Mouse (Mus musculus) kidney, adult 2 months (tissue): ENCODE data around the gene Zfp12.

Experiments used
- CTCF ChIP-seq: fragments of 200-500 bp; conservative IDR thresholded peaks from 2 replicates; pipeline ENCODE4 v1.5.1; 2011; ENCODE audit warnings: low read depth, mild to moderate bottlenecking, control low read depth, low read length, moderate library complexity, mixed read lengths; ENCODE audit not compliant: insufficient read depth, insufficient read length
- POLR2A ChIP-seq: fragments of 200-500 bp; IDR thresholded peaks from one replicate; pipeline ENCODE4 v1.6.1; 2011; ENCODE audit warnings: low read depth, low read length, control low read depth

- no peak for TF ChIP-seq CTCF
- no peak for TF ChIP-seq POLR2A
Measured at GRCm38 (mm10) chr5:143265409-143265808, 30.4 kb downstream of the Zfp12 start.
